ENCODE assay signal across 8 mouse cellular contexts in the genomic region with DNA sequence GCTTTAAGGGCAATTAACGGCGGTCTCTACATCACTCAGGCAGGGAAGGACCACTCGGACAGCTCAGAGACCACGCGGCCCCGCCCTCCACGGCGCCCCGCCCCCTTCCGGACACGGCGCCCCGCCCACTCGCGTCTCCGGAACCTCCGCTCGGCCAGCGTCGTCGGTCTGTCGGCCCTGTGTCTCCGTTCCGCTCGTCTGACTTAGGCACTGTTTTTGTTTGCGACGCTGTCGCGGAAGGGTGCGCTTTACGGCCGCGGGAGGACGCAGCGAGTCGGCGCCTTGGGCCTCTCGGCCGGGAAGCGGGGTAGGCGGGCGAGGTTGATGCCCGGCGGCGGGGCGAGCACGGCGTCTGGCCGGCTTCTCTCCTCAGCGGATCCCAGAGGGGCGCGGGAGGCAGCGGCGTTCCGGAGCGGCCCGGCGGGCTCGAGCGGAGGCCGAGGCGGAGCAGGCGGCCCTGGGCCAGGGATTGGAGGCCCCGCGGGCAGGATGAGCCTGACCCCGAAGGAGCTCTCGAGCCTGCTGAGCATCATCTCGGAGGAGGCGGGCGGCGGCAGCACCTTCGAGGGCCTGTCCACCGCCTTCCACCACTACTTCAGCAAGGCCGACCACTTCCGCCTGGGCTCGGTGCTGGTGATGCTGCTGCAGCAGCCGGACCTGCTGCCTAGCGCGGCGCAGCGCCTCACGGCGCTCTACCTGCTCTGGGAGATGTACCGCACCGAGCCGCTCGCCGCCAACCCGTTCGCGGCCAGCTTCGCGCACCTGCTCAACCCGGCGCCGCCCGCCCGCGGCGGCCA. TPM values are rescaled to one million over a fixed set of nuclear protein-coding genes. Genes with fewer than 3 reads are reported as not detected.
A peak's percentile ranks its signal among the peaks of the same experiment; 100 is the strongest.
DNase-seq lines count a peak whose midpoint lies in the region; ATAC-seq lines count a peak whose summit lies in the region.

No protein-coding gene starts in this region.

- no peaks in the 10 kb centered on the region for H3K9me3 ChIP-seq in hindbrain, embryonic 11.5 days (ENCODE audit: control insufficient read depth, low read length)

- H3K27me3 ChIP-seq in hindbrain, embryonic 11.5 days (ENCODE audit: control insufficient read depth, insufficient read depth, low read length): no peaks in the 10 kb centered on the region

- peak overlapping the region; percentile 95 for H3K4me3 ChIP-seq in hindbrain, embryonic 11.5 days (ENCODE audit: low read depth, low read length)

- under 1% methylated on average over 92 of the region's 100 CpGs for WGBS in hindbrain, embryonic 11.5 days

- 0 out of 2 replicates have a peak, but pooled peaks cover 5% of the 10 kb centered on the region for H3K4me1 ChIP-seq in hindbrain, embryonic 11.5 days (replicated peaks; ENCODE audit: control insufficient read depth, insufficient read depth, low read length)

- peak overlapping the region; percentile 91 for H3K27ac ChIP-seq in hindbrain, embryonic 11.5 days (ENCODE audit: low read depth, low read length)

- ATAC-seq in hindbrain, embryonic 11.5 days (ENCODE audit: low FRiP score): peak; percentile 93

- DNase-seq in Muller cell, postnatal 12 days (ENCODE audit: inconsistent ontology term): peak; percentile 99
- peak; percentile 98 for DNase-seq in cerebellum, adult 9-11 months
- DNase-seq in frontal cortex, adult 2 months (ENCODE audit: extremely low spot score in 1 of 2, low spot score in 1 of 2): peak; percentile 96 to 99
- DNase-seq in hindbrain, embryonic 11.5 days (ENCODE audit: low spot score): peak; percentile 100
- peak; percentile 99 for DNase-seq in layer of hippocampus, postnatal 10 days (ENCODE audit: low spot score in 2 of 2)
- DNase-seq in lung, postnatal 10 days: peak; percentile 99
- peak; percentile 98 for DNase-seq in ovary, postnatal 36 days (ENCODE audit: low spot score)
- DNase-seq in thymus, postnatal 25 days: peak; percentile 98

- peak overlapping the region; percentile 91 for H3K4me2 ChIP-seq in hindbrain, embryonic 11.5 days (replicated peaks; ENCODE audit: low read depth, low read length)

- H3K9ac ChIP-seq in hindbrain, embryonic 11.5 days (ENCODE audit: low read depth, low read length): peak overlapping the region; percentile 94

- H3K36me3 ChIP-seq in hindbrain, embryonic 11.5 days (ENCODE audit: control insufficient read depth, insufficient read depth, low read length): peaks cover 15% of the 10 kb centered on the region

RNA-seq across cellular contexts. Expression of a gene that starts 0.9 kb away (rescaled TPM):
- polyA plus RNA-seq in frontal cortex, adult 2 months (2012; rRNA removed): 19.4 and 19.9 TPM in 2 replicates
- polyA plus RNA-seq in hindbrain, embryonic 11.5 days (2014; fragmentation: Nextera tagmentation; extraction: Ambion mirVana): 29.1 and 29.6 TPM in 2 replicates
- total RNA-seq in layer of hippocampus, postnatal 10 days (2021): 10 to 100 TPM; 23.8 to 24.2 TPM

RNA-seq across cellular contexts. Expression of a gene that starts 41.5 kb away (rescaled TPM):
- 25.7 and 29.3 TPM in 2 replicates for polyA plus RNA-seq in frontal cortex, adult 2 months (2012; rRNA removed)
- 31.5 and 32.9 TPM in 2 replicates for polyA plus RNA-seq in hindbrain, embryonic 11.5 days (2014; fragmentation: Nextera tagmentation; extraction: Ambion mirVana)
- 10 to 100 TPM; 29.6 to 29.8 TPM for total RNA-seq in layer of hippocampus, postnatal 10 days (2021)

RNA-seq across cellular contexts. Expression of a gene that starts 57.2 kb away (rescaled TPM):
- 20.7 and 20.9 TPM in 2 replicates for polyA plus RNA-seq in frontal cortex, adult 2 months (2012; rRNA removed)
- polyA plus RNA-seq in hindbrain, embryonic 11.5 days (2014; fragmentation: Nextera tagmentation; extraction: Ambion mirVana): 5.3 and 6.5 TPM in 2 replicates
- total RNA-seq in layer of hippocampus, postnatal 10 days (2021): 10 to 100 TPM; 14.9 to 15.0 TPM

Comparison
In these comparisons a context has a peak if more than half of its experiments do, and no peak if none do; other contexts are left out.
1. Peak in every context shown above with its lines: DNase-seq, ATAC-seq, H3K4me3 ChIP-seq and H3K27ac ChIP-seq.